Mouse (Mus musculus): ENCODE data around the gene Tmem252. TPM values are rescaled to one million over a fixed set of nuclear protein-coding genes. Genes with fewer than 3 reads are reported as not detected.

Gene Tmem252
- total and polyA plus RNA-seq, 3 experiments, result not detected

DNA sequence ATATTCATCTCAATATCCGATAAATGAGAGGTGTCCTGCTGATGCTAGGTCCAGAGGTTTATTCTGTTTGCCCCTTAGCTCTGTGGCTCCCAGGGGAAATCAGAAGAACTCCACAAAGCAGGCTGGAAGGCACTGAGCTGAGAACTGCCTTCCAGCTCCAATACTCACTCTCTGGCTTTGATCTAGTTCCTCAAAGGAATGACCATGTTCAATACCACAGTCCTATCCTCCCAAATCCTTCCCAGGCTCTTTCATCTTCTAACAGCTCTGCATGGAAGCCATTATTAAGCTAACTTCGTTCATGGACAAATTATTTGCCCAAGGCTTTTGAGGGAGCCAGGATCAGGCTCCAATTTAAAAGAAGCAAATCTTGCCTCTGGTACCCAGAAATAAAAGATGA is 22.2 kb upstream of the Tmem252 start:
- no peaks in the 10 kb centered on the region for H3K9me3 ChIP-seq (replicated peaks; ENCODE audit: insufficient read depth, low read length)
- no peaks in the 10 kb centered on the region for H3K4me1 ChIP-seq (ENCODE audit: control insufficient read depth in 1 of 2, insufficient read depth in 2 of 2, low read length in 2 of 2)
- H3K27me3 ChIP-seq (ENCODE audit: control insufficient read depth in 1 of 2, insufficient read depth in 2 of 2, low read length in 2 of 2), result no peaks in the 10 kb centered on the region; a peak in 1 of 4 replicates
- no peaks in the 10 kb centered on the region for H3K36me3 ChIP-seq (ENCODE audit: control insufficient read depth in 1 of 2, insufficient read depth in 2 of 2, low read length in 2 of 2)
- no peak for TF ChIP-seq POLR2A (IDR thresholded peaks at IDR 0.05; ENCODE audit: control insufficient read depth in 1 of 2, insufficient read depth in 1 of 2, low read depth in 1 of 2, low read length in 2 of 2, poor library complexity in 1 of 2)
- no peak for TF ChIP-seq BHLHE40 (IDR thresholded peaks at IDR 0.05; ENCODE audit: borderline replicate concordance, low read depth, low read length)
- no peak for TF ChIP-seq ETS1 (IDR thresholded peaks at IDR 0.05; ENCODE audit: low read depth, low read length)
- TF ChIP-seq GATA1 (IDR thresholded peaks at IDR 0.05; ENCODE audit: low read depth, low read length), result no peak
- no peak for TF ChIP-seq ZMIZ1 (IDR thresholded peaks at IDR 0.05; ENCODE audit: low read depth, low read length)
- no peak for TF ChIP-seq EP300 (IDR thresholded peaks at IDR 0.05; ENCODE audit: low read depth in 1 of 2, low read length in 2 of 2)
- no peak for TF ChIP-seq MXI1 (IDR thresholded peaks at IDR 0.05; ENCODE audit: low read depth, low read length)
- TF ChIP-seq MAFK (IDR thresholded peaks at IDR 0.05; ENCODE audit: borderline replicate concordance, low read depth, low read length), result no peak
- TF ChIP-seq CHD1 (IDR thresholded peaks at IDR 0.05; ENCODE audit: low read depth, low read length), result no peak
- TF ChIP-seq ELF1 (IDR thresholded peaks at IDR 0.05; ENCODE audit: low read depth, low read length), result no peak
- TF ChIP-seq GABPA (IDR thresholded peaks at IDR 0.05; ENCODE audit: low read depth, low read length), result no peak
- TF ChIP-seq RCOR1 (IDR thresholded peaks at IDR 0.05; ENCODE audit: low read depth, low read length), result no peak
- H3K79me2 ChIP-seq (ENCODE audit: control insufficient read depth, insufficient read depth, low read length, poor library complexity), result no peaks in the 10 kb centered on the region
- no peak overlapping the region for H3K4me3 ChIP-seq (ENCODE audit: control insufficient read depth in 1 of 2, insufficient read depth in 1 of 2, low read depth in 2 of 2, low read length in 2 of 2)
- no peak overlapping the region for H3K27ac ChIP-seq (ENCODE audit: control insufficient read depth, low read depth, low read length)
- no peak overlapping the region for H3K9ac ChIP-seq (ENCODE audit: control insufficient read depth, low read depth, low read length, poor library complexity, severe bottlenecking)
- DNase-seq (ENCODE audit: low read depth, low spot score), result no peak

DNA sequence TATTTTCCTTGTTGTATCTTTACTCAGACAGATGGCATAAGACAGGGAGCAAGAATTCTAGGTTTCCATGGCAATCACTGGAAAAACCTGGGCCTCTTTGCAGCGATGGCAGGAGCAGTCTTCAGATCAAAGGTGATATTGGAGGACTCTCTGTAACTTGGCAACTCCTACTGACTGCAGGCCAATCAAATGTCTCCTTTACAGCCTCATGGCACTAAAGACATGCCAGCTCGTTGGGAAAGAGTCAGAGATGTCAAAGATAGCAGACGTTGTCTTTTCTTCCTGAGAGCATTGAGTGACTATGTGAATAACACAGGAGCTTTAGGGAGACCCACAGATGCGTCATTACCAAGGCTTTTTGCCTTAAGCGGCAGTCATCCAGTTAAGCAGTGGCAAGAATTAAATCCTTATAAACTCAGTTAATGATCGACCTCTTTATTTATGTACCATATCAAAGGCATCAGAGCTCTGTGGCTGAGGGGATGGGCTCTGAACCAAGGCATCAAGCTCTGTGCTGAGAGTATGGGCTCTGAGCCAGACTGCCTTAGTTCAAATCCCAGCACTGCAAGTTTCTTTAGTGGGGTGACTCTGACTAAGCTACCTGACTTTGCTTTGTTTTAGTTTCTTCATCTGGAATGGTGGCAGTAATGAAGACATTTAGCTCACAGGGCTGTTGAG is 21.3 kb upstream of the Tmem252 start:
- H3K9ac ChIP-seq (ENCODE audit: control insufficient read depth, low read depth, low read length, poor library complexity, severe bottlenecking), result no peak overlapping the region
- H3K4me3 ChIP-seq (ENCODE audit: control insufficient read depth in 1 of 2, insufficient read depth in 1 of 2, low read depth in 2 of 2, low read length in 2 of 2), result no peak overlapping the region
- no peak overlapping the region for H3K27ac ChIP-seq (ENCODE audit: control insufficient read depth, low read depth, low read length)
- DNase-seq (ENCODE audit: low read depth, low spot score), result no peak
- H3K79me2 ChIP-seq (ENCODE audit: control insufficient read depth, insufficient read depth, low read length, poor library complexity), result no peaks in the 10 kb centered on the region
- TF ChIP-seq GABPA (IDR thresholded peaks at IDR 0.05; ENCODE audit: low read depth, low read length), result no peak
- no peak for TF ChIP-seq NELFE (IDR thresholded peaks at IDR 0.05; ENCODE audit: low read depth, low read length)
- no peak for TF ChIP-seq TCF12 (IDR thresholded peaks at IDR 0.05; ENCODE audit: low read depth, low read length)
- TF ChIP-seq KAT2A (conservative IDR thresholded peaks at IDR 0.05; ENCODE audit: low read depth, low read length), result no peak
- TF ChIP-seq USF2 (IDR thresholded peaks at IDR 0.05; ENCODE audit: borderline replicate concordance in 1 of 2, insufficient read depth in 1 of 2, low read depth in 1 of 2, low read length in 2 of 2), result no peak
- no peak for TF ChIP-seq USF1 (IDR thresholded peaks at IDR 0.05; ENCODE audit: low read depth, low read length)
- TF ChIP-seq TAL1 (IDR thresholded peaks at IDR 0.05; ENCODE audit: low read length), result no peak
- TF ChIP-seq ETS1 (IDR thresholded peaks at IDR 0.05; ENCODE audit: low read depth, low read length), result no peak
- no peak for TF ChIP-seq TBP (IDR thresholded peaks at IDR 0.05; ENCODE audit: low read depth, low read length)
- TF ChIP-seq MYB (IDR thresholded peaks at IDR 0.05; ENCODE audit: low read depth, low read length), result no peak
- no peak for TF ChIP-seq GATA1 (IDR thresholded peaks at IDR 0.05; ENCODE audit: low read depth, low read length)
- TF ChIP-seq JUND (IDR thresholded peaks at IDR 0.05; ENCODE audit: low read depth, low read length), result no peak
- no peak for TF ChIP-seq CTCF (IDR thresholded peaks at IDR 0.05 in 2 of 3, conservative IDR thresholded peaks at IDR 0.05 in 1 of 3; ENCODE audit: control insufficient read depth in 1 of 3, insufficient read depth in 1 of 3, low read depth in 2 of 3, low read length in 3 of 3, poor library complexity in 1 of 3, severe bottlenecking in 1 of 3)
- TF ChIP-seq POLR2AphosphoS2 (IDR thresholded peaks at IDR 0.05; ENCODE audit: low read length), result no peak
- TF ChIP-seq MAX (IDR thresholded peaks at IDR 0.05; ENCODE audit: low read length), result no peak
- no peak for TF ChIP-seq CHD2 (IDR thresholded peaks at IDR 0.05; ENCODE audit: low read length)
- no peak for TF ChIP-seq MEF2A (IDR thresholded peaks at IDR 0.05; ENCODE audit: extremely low read depth, insufficient replicate concordance, low read depth, low read length, poor library complexity, severe bottlenecking)
- no peak for TF ChIP-seq NRF1 (IDR thresholded peaks at IDR 0.05; ENCODE audit: insufficient read depth, low read depth, low read length, poor library complexity, severe bottlenecking)
- TF ChIP-seq RAD21 (IDR thresholded peaks at IDR 0.05; ENCODE audit: low read depth, low read length), result no peak
- TF ChIP-seq ZC3H11A (IDR thresholded peaks at IDR 0.05; ENCODE audit: low read depth, low read length), result no peak
- H3K36me3 ChIP-seq (ENCODE audit: control insufficient read depth in 1 of 2, insufficient read depth in 2 of 2, low read length in 2 of 2), result no peaks in the 10 kb centered on the region
- H3K9me3 ChIP-seq (replicated peaks; ENCODE audit: insufficient read depth, low read length), result no peaks in the 10 kb centered on the region
- H3K4me1 ChIP-seq (ENCODE audit: control insufficient read depth in 1 of 2, insufficient read depth in 2 of 2, low read length in 2 of 2), result no peaks in the 10 kb centered on the region
- no peaks in the 10 kb centered on the region; a peak in 1 of 4 replicates for H3K27me3 ChIP-seq (ENCODE audit: control insufficient read depth in 1 of 2, insufficient read depth in 2 of 2, low read length in 2 of 2)
